Mouse (Mus musculus) liver, embryonic 15.5 days (tissue): ENCODE results near the gene Cldn1. TPM values are rescaled to one million over a fixed set of nuclear protein-coding genes. Genes with fewer than 3 reads are reported as not detected.

Experiments used
- polyA plus RNA-seq: library from polyadenylated mRNA; unstranded; fragments of >200 nt; fragmentation: Nextera tagmentation; extraction: Ambion mirVana; gene quantifications from 2 replicates; pipeline ENCODE4 v1.2.1, GENCODE M21; 2015

Cldn1 gene
- polyA plus RNA-seq, 1 experiment from 2014 or later = 67.2 TPM

Other genes with a start within 250 kb of the Cldn1 start
- gene Cldn16, start 91.3 kb upstream of the Cldn1 start, polyA plus RNA-seq = not detected in 2 replicates
- gene Tmem207, start 154.9 kb upstream of the Cldn1 start, polyA plus RNA-seq = not detected in 2 replicates
- 1.8 and 1.9 TPM in 2 replicates for gene Il1rap, start 209.9 kb upstream of the Cldn1 start, polyA plus RNA-seq